Mouse (Mus musculus) erythroid progenitor cell, adult 5-6 weeks (primary cell): ENCODE results near the gene Unc79. TPM values are rescaled to one million over a fixed set of nuclear protein-coding genes. Genes with fewer than 3 reads are reported as not detected.

Experiments
- ATAC-seq: replicated peaks from 2 replicates; pipeline ENCODE4 v1.8.0; 2016; ENCODE audit warnings: moderate number of reproducible peaks, mild to moderate bottlenecking, moderate TSS enrichment, inconsistent platforms; ENCODE audit not compliant: poor library complexity, low FRiP score, severe bottlenecking
- total RNA-seq, 2 experiments: library from RNA; stranded (forward) in 1 of 2; stranded (reverse) in 1 of 2; fragments of 150-400 nt in 1 of 2; fragments of 186-747, 209-891 nt in 1 of 2; gene quantifications; 2 replicates each; pipeline versions ENCODE4 v1.2.3 to v1.2.4; 2015 to 2017; ENCODE audit warnings: low replicate concordance in 2 of 2

Gene Unc79
- total RNA-seq, 2 experiments from 2014 or later: not detected

DNA sequence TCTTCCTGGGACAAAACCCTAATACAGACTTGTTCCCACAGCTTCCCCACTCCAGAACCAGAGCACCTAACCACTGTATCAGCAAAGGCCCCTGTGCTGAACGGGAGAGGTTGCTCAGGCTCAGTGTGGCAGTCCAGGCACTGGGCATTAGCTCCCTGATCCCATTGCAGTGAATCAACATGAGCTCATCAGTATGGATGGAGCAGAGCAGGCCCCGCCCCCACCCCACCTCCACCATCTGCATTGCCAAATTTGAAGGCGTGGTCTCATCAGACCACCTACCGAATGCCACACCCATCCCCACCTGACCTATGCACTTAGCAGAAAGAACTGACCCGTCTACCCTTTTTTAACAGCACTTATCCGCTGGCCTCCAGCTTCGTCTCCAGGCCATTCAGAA is 234.4 kb downstream of the Unc79 start:
- no peak for ATAC-seq

DNA sequence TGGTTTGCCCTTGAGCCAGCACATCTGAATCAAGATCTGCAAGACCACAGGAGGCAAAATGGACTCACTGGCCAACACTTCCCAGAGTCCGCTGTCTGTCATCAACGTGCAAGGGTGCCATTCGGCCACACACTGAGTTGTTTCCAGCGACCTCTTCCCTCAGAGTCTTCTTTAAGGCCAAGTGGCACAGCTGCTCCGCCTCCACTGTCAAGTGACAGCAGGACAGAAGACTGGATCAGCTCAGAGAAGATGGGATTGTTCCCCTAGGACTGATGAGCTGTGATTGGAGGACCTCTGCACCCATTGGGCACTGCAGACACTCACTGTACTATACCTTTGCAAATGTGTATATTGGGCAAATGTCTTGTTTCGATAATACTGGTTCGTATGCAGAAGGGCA is 238.4 kb downstream of the Unc79 start:
- no peak for ATAC-seq

DNA sequence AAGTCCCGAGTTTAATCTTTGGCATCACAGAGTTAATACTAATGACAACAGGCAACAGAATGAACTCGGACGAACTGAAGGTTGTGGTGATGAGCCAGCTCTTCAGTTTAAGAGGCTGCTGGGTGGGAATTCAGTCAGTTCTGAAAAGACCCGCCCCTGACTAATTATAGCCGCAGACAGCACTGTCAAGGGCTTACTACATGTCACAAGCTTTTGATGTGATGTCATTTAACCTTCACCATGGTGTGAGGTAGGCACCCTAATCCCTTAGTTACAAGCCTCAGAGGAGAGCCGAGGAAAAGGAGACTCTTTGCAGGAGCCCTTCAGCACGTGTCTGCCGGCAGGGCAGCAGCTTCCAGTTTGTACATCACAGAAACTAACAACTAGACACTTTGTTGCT is 239.6 kb downstream of the Unc79 start:
- ATAC-seq: no peak

DNA sequence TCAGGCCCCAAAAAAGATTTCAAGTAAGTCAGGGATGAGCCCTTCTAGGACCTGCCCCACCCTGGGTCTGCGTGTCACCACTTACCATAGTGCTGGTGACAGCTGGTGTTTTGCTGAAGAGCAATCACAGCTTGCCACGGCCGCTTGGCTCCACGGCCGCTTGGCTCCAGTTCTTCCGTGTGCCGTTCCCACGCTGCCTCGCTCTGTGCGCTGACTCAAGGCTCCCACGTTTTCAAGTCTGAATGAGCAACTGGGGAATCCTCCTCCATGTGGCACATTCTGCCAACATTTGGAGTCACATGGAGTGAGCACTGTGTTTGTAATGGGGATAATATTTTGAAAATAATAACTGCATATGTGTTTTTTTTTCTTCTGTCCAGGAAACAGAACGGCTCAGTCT is 241.1 kb downstream of the Unc79 start:
- no peak for ATAC-seq

DNA sequence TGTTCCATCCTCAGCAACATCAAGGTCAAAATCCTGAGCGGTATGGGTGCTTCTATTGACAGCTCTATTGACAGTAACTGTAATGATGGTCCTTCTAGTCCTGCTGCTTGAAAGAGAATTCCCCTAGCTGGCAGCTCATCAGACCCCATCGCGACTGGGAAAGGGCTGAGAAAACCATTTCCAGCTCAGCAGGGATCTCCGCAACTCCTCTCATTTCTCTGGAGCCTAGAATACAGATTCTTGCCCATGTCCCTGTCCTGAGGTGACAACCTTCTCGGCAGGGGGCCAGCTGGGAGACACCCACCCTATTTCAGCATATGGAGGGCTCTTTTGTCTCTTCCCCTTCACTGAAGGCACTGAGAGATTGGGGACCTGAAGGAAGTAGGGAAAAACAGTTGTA is 244.3 kb downstream of the Unc79 start:
- no peak for ATAC-seq

DNA sequence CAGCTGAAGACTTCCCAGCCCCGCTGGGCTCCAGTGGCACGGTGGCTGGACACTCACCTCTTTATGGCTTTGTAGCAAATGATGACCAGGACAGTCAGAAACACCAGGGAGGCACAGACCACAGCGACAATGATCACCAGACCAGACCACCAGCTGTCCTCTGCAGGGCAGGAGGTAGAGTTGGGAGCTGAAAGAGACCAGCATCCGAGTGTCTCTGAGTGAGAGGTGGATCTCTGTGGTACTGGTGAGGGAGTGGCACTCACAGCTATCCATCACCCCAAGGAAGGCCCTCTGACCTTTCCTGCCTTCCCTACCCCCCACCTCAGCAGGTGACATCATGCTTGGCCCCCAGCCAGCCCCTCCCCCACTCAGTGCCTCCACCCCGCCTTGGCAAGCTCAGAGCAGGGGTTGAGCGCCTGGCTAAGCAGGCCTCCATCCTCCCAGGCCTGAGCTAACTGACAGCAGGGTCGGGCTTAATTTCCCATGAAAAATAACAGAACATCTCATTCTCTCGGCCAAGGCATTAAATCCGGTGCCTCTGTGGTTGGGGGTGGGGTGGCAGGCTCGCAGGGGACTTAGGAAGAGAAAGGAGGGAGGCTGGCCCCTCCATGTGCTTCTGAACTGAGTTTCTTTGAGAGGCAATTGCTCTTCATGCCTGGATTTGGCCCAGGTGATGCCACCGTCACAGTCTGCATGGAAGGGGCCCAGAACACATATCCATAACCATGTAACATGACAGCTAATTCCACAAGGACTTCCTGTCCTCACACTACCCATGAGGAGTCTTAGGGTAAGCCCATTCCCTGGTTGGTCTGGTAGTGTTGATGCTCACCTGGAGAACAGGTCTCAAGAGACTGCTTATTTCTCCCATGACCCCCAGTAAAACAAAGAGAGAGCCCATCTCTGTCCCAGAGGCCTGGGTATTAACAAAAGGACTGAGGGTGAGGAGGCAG is 254.2 kb downstream of the Unc79 start:
- ATAC-seq: no peak

DNA sequence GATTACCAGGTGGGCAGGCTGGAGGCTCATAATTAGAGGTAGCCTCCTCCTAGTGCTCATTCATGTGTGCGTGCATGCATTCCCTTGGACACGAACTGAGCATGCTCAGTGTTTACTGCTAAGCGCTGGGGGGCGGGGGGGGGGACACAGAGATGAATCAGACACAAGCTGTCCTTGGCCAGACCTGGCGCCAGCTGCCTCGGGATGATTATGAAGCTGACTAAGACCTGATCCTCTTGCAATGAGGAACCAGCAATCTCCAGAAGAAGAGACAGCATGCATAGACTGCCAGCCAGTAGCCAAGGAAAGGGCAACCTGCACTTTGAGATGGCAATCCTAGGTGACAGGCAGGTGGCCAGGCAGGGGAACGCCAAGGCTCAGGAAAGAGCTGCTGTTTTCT is 256.9 kb downstream of the Unc79 start:
- ATAC-seq: no peak

DNA sequence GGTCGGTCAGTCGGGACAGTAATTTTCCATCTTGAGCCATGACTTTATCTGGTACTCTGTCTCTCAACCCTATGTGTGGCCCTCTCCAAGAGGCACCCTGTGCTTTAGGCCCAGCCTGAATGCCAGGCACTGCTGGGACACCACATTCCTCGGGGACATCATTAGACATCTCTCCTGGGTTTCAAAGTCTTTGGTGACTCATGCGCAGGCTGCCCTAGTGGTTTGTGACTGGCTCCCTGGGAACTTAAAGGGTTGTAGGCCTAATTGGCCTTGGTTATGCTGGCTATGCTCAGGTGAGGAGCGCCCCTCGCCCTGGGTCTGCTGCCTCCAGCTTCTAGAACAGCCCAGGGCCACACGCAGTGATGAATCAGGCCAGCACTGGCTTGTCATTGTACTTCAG is 260.9 kb downstream of the Unc79 start:
- ATAC-seq: no peak

DNA sequence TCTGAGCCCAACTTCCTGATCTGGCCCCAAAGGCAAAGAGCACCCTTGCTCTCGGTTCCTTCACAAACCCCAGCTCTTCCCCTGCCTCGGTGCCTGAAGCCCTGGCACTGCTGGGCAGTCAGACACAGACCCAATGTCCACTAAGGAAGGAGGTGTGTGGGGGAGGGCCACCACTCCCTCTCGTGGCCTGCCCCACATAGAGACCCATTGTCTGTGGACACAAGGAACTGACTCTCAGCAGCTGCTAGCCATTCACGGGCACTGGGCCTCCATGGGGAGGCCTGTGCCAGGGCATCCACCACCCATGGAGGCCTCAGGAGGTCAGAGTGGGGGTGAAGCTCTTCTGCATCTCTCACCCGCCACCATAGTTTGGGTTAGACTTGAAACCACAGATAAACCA is 262.4 kb downstream of the Unc79 start:
- no peak for ATAC-seq

DNA sequence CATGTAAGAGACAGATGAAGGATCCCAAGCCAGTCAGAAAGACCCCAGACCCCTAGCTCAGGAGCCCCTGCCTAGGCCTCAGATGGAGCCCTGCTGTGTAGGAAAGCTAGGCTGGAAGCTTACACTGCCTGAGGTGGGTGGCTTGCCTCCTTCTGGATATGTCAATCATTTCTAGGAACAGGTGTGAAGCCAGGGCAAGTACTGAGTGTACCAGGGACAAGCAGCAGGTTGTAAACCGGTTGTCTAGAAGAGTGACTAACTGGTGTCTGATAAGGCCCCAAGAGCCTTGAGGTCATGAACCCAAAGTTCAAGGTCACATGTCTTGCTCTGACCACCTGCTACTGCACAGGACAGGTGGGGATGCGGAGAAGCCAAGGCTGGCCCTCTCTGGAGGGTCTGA is 264.9 kb downstream of the Unc79 start:
- no peak for ATAC-seq

DNA sequence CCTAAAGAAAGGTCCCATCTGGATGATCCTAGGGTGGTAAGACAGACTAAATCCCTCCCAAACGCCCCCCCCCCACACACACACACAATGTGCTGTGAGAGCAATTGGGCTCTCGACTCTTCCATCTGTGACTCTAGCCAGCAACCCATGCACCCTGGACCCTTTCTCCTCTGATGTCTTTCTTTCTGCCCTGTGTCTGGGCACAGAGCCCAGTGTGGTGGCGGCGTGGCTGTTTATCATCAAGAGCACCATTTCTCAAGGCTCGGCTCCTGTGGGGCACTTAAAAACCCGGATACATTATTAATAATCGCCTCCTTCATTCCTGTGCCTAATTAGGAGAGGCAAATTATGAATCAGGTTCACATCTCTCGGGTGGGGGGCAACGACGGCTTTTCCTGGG is 265.6 kb downstream of the Unc79 start:
- no peak for ATAC-seq

DNA sequence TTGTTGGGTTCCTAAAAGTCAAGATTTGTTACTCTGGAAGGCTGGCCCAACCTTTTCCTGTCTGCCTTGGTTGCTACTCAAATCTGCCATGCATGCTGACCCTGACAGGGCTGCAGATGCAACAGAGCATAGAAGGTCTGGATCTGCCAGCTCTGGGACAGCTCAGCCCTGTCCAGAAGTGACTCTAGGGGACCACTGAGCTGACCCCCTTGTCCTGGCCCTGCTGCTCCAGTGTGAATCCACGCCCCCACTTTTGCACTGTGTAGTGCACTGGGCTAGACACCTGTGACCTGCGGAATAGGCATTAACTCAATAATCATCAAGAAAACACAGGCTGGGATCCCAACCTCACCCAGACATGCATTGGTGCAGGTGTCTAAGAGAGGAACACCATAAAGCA is 266.1 kb downstream of the Unc79 start:
- ATAC-seq: no peak

DNA sequence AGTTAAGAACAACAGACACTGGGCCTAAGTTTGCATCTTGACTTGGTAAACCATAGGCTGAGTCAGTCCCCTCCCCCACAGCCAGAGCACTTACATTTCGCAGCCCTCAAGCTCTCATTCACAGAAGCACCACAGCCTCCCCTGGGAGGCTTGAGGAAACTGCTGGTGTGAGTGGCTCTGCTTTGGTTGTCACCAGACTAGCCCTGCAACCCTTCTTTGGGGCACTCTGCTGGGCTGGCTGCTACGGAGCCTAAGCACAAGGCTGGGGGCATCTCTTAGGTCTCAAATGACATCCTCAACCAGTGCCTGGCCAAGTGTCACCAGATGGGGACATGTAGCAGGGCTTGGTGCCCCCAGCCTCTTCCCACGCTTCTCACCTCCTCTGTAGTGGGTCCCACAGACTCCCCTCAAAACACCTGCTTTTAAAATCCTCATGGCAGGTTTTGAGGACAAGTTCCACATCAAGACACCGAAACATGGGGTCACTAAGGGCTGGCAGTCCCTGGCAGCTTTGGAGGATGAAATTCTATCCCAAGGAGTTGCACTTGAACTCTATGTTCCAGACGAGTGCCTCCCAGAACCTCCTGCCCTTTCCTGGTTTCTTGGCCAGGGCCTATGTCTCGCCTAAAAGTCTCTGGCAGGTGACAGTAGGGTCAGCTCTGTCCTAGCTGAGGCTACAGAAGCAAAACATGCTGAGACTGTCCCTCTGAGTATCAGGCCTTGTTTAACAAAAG is 267.4 kb downstream of the Unc79 start:
- ATAC-seq: no peak

DNA sequence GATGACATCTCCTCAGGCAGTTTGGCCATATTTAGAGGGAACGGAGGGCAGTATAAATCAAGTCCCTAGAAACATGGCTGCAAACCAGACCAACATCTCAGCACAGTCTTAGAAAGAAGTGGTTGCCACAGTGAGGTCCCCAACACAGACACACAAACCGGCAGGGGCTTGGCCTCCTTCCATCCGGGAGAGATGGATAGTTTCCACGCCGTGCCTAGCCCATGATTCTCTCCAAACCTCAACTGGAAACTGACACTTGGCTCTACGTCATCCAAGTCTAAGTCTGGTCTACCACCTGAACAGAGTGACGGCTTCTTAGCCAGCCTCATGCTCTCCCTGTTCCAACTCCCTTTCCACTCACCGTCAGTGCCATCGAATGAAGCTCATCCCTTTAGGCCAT is 275.0 kb downstream of the Unc79 start:
- ATAC-seq: no peak

DNA sequence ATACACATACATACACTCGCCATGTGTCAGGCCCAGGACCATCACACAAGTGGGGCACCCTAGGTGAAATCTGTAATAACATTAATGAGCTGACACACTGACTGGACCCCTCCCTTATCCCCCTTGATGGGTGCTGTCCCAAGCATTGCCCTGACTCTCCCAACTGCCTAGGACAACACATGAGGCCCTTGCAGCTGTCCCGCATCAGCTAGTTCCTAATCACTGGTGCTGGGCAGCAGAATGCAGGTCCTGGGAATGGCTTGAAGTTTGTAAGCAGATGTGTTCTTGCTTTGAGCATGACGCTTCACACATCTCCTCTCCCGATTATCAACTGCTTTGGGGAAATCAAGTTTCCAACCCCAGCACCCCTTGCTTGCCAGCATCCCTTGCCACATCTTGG is 277.5 kb downstream of the Unc79 start:
- ATAC-seq: no peak

DNA sequence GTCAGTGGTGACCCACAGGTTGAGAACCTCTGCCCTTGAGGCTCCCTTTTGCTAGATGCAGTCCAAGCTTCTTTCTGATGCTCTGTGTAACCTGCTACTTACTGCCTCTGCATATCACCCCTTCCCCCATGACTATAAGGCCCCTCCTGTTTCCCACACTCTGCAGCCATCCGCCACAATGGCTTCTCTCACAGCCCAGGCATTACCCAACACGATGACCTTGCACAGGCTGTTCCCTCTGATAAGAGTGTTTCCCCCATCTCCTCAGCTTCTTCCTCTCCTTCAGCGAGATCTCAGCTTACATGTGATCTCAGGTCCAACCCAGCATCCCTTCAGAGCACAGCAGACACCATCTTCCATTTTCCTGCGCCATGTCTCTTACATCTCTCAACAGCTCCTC is 280.4 kb downstream of the Unc79 start:
- no peak for ATAC-seq

Other genes starting within 250 kb of the Unc79 start
- gene Itpk1, start 243.9 kb upstream of the Unc79 start, total RNA-seq (2015; ENCODE audit: low replicate concordance): 2.5 TPM in 1 of 2 replicates, not detected in the other
- gene Itpk1, start 243.9 kb upstream of the Unc79 start, total RNA-seq (2017; ENCODE audit: low replicate concordance): 0.64 and 0.98 TPM in 2 replicates
- gene Moap1, start 205.2 kb upstream of the Unc79 start, total RNA-seq (2015; ENCODE audit: low replicate concordance): 10.1 and 10.5 TPM in 2 replicates
- gene Moap1, start 205.2 kb upstream of the Unc79 start, total RNA-seq (2017; ENCODE audit: low replicate concordance): 8.2 TPM in 1 of 2 replicates, not detected in the other
- gene Tmem251, start 205.1 kb upstream of the Unc79 start, total RNA-seq (2015; ENCODE audit: low replicate concordance): 2.9 and 3.4 TPM in 2 replicates
- 2.2 TPM in 1 of 2 replicates, not detected in the other for gene Tmem251, start 205.1 kb upstream of the Unc79 start, total RNA-seq (2017; ENCODE audit: low replicate concordance)
- gene Gm28051, start 191.1 kb upstream of the Unc79 start, total RNA-seq (2015; ENCODE audit: low replicate concordance): not detected in 2 replicates
- not detected in 2 replicates for gene Gm28051, start 191.1 kb upstream of the Unc79 start, total RNA-seq (2017; ENCODE audit: low replicate concordance)
- gene Gon7, start 191.1 kb upstream of the Unc79 start, total RNA-seq (2015; ENCODE audit: low replicate concordance): 10.5 and 17.2 TPM in 2 replicates
- gene Gon7, start 191.1 kb upstream of the Unc79 start, total RNA-seq (2017; ENCODE audit: low replicate concordance): 7.3 and 15.9 TPM in 2 replicates
- 15.5 and 16.6 TPM in 2 replicates for gene Ubr7, start 190.9 kb upstream of the Unc79 start, total RNA-seq (2015; ENCODE audit: low replicate concordance)
- 13.8 and 24.4 TPM in 2 replicates for gene Ubr7, start 190.9 kb upstream of the Unc79 start, total RNA-seq (2017; ENCODE audit: low replicate concordance)
- gene Gm20604, start 190.2 kb upstream of the Unc79 start, total RNA-seq (2015; ENCODE audit: low replicate concordance): 6.1 and 21.0 TPM in 2 replicates
- 9.1 and 12.9 TPM in 2 replicates for gene Gm20604, start 190.2 kb upstream of the Unc79 start, total RNA-seq (2017; ENCODE audit: low replicate concordance)
- gene Btbd7, start 70.4 kb upstream of the Unc79 start, total RNA-seq (2015; ENCODE audit: low replicate concordance): 37.8 and 41.5 TPM in 2 replicates
- 42.5 and 43.9 TPM in 2 replicates for gene Btbd7, start 70.4 kb upstream of the Unc79 start, total RNA-seq (2017; ENCODE audit: low replicate concordance)
- gene Cox8c, start 49.5 kb upstream of the Unc79 start, total RNA-seq (2015; ENCODE audit: low replicate concordance): not detected in 2 replicates
- not detected in 2 replicates for gene Cox8c, start 49.5 kb upstream of the Unc79 start, total RNA-seq (2017; ENCODE audit: low replicate concordance)